Mouse (Mus musculus) naive thymus-derived CD4-positive, alpha-beta T cell, adult 2 months (primary cell): Measurements from ENCODE around the gene Wnt10a.
A peak's percentile ranks its signal among the peaks of the same experiment; 100 is the strongest.
"Not testable (repeated sequence)": the region's sequence is repeated elsewhere in the genome, so short reads cannot be mapped to it uniquely, and the experiment has no call there.

Experiments used
- DNase-seq: peaks from one replicate; pipeline ENCODE4 v3.0.0-alpha.2; 2011; ENCODE audit warnings: low read depth

The Wnt10a gene

DNA sequence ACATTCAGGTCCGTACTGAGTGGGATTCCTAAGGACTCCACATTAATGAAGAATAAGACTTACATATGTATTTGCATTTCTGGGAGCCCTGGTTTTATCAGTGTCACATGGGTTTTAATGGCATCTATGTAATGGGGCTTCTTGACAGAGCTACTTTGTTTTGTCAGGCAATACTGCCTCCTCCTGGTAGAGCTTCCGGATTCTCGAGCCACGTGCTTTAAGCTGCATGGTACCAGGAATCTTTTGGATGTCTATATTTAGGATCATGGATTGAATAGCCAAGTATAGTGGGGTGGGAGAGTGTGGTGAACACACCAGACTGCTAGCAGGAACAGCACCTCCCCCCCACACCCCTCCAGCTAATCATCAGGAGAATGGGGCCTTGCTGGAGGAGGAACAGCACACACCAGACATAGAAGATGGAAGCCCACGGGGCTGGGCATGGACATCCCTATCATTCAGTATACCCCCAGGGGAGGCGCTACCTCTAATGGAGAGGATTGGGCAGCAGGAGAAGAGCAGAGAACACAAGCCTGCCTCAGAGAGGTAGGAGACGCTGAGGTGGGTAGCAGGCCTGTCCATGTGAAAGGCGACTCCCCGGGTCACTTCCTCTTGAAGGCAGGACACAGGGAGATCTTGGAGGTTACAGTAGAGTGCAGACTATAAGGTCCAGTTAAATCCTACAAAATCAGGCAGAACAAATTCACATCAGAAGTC lies 23.8 kb downstream of the Wnt10a start:
- peak; percentile 19 for DNase-seq

DNA sequence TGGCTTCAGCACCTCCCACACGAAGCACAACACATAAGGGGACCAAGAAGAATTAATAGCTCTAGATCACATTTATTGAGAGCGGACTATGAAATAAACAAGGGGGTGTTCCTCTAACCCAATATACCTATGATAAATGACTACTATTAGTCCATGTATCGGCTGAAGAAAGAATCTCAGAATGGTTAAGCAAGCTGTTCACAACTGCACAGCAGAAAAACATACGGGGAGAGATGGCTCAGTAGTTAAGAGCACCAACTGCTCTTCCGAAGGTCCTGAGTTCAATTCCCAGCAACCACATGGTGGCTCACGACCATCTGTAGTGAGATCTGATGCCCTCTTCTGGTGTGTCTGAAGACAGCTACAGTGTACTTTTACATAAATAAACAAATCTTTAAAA lies 24.6 kb downstream of the Wnt10a start:
- not testable (repeated sequence) for DNase-seq

DNA sequence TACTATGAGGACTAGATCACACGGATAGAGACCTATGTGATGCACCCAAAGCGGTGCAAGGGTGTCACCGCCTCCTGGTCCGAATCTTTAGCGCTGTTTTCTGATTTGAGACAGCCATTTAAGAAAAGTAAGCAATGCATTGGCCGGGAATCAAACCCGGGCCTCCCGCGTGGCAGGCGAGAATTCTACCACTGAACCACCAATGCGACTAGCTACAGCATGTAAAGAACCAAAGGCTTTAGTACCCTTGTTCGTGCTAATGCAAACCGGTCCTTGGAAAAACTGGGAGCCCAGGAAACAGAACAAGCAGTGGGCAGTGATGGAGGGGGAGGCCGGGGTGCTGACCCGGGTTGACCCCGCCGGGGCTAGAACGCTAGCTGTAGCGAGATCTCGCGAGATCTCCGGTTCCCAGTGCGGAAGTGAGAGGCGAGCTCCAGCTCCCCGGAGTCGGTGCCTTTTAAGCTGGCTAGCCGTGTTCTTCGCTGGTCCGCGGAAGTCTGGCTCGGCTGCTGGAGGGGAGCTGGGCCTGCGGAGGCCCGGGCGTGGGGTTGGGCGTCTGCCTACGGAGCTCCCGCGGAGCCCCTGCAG lies 25.4 kb downstream of the Wnt10a start:
- peak; percentile 94 for DNase-seq

DNA sequence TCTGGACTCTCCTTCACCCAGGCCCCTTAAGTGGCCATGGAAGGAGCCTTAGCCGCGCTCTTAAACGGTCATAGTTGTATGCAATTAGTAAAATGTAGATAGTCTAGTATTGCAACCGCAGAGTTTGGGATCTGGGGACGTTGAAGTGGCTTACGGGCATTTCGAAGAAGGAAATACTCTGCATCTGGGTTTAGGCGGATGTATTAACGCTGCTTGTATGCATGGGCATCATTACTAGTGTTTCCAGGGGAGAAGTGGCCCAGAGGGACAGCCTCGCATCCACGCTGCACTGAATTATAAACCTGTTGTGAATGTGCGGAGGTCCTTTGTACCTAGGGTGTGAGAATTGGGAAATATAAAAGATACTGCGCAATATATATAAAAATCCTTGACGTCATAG lies 25.9 kb downstream of the Wnt10a start:
- no peak for DNase-seq

DNA sequence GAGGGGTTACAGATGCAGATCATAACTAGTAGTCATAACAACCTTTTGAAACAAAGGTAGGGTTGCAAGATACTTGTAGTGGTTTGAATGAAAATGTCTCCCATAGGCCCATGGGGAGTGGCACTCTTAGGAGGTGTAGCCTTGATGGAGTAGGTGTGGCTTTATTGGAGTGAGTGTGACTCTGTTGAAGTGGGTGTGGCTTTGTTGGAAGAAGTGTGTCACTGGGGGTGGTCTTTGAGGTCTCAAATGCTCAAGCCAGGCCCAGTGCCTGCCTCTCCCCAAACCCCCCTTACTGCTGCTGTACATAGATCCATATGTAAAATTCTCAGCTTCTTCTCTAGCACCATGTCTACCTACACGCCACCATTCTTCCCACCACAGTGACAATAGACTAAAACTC lies 27.2 kb downstream of the Wnt10a start:
- DNase-seq, result no peak

DNA sequence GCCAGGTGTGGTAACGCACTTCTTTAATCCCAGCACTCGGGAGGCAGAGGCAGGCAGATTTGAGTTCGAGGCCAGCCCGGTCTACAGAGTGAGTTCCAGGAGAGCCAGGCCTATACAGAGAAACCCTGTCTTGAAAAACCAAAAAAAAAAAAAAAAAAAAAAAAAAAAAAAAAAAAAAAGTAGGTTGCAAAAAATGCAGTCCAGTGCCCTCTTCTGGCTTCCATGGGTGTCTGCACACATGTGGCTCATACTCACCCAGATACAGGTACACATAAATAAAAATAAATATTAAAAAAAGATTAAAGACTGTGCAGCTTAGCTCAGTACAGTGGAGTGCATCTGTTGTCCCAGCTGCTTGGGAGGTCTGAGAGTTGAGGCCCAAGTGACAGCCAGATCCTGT lies 32.3 kb downstream of the Wnt10a start:
- DNase-seq, result not testable (repeated sequence)

DNA sequence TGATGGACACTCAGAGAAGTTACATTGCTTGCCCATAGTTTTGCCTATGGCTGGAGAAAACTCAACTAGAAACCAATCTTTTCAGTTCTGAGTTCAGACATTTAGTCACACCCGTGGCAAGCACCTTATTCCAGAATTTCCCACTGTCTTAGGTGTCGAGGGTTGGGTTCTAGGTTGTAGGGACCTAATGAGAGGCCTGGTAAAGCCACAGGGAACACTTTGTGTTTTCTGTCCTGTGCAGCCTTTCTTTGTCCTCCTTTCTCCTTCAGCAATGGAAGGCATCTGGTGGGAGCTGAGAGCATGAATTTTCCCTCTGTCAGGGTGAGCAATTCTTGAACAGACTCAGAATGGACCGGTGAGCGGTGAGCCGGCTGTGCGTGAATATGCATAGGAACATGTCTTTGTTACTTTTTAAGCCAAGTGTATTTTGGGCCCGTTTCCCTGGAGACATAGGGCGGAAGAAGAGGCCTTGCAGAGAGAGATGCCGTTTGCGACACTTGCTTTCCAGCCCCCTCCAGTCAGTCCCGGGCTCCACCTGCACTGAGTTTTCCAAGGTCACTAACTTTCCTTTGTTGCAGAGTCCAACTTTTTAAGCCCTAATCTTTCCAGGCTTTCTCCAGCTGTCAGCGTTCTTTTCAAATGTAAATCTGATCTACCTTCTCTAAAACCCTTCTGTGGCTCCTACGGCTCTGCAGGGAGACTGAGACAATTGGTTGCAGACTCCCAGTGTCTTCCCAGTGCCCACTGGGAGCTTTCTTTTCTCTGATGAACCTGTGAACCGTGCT lies 33.4 kb downstream of the Wnt10a start:
- DNase-seq, result no peak

DNA sequence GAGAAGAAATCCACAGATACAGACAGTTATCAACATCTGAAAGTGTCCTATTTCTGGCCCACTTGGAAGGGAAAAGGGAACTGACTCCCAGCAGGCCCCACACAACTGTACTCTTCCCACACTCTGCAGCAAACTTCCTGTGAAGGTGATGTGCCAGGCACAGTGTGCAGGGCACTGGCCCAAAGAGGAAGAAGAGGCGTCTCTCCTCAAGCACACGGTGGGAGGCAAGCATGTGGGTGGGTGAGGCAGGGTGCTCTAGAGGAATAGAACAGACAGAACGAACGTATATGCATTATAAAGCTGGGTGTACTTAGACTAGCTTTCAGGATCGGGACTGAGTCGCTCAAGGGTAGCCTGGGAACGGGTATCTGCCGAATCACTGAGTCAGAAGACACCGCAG lies 38.7 kb downstream of the Wnt10a start:
- DNase-seq, result no peak

DNA sequence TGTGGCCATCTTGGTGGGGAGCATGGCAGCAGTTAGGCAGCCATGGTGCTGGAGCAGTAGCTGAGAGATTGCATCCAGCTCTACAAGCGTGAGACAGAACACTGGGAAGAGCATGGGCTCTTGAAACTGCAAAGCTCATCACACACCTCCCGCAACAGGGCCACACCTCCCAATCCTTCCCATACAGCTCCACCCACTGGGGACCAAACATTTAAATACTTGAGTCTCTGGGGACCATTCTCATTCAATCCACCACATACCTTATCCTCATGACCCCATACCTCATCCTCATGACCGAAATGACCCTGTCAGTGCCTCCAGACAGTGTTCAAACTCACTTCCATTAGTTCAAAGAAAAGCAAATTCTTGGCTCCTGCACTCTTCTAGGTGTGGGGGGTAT lies 41.9 kb downstream of the Wnt10a start:
- no peak for DNase-seq

DNA sequence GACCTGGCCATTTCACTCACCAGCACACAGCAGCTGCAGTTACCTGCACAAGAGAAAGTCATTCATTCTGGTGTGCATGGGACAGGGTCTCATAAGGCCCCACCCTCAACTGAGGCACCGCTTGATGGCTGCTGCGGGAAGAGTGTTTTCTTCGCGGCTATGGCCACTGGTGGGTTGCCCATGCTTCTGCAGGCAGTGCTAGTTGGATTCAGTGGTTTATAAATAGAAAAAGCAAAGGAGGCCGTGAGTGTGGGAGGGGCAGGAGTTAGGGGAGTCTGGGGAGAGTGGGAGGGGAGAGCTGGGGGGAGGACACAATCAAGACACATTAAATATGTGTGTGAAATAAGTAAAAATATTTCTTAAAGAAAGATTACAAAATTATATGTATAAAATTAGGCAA lies 51.8 kb downstream of the Wnt10a start:
- no peak for DNase-seq

DNA sequence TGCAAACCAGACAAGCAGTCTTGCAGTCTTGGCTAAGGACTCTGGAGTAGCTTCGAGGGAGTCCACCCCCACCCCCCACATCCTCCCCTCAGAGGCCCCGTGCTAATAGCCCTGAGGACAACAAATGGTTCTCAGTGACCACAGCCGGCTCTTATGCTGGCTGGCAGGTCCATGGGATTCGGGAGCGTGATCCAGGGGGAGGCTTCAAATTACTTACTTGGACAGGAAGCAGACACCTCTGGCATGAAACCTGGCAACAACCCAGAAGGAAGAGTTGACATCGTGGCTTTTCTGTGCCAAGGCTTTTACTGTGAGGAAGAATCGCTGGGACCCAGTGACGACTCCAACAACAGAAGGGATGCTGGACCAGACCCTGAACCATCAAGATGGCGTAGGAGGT lies 55.0 kb downstream of the Wnt10a start:
- DNase-seq, result no peak

DNA sequence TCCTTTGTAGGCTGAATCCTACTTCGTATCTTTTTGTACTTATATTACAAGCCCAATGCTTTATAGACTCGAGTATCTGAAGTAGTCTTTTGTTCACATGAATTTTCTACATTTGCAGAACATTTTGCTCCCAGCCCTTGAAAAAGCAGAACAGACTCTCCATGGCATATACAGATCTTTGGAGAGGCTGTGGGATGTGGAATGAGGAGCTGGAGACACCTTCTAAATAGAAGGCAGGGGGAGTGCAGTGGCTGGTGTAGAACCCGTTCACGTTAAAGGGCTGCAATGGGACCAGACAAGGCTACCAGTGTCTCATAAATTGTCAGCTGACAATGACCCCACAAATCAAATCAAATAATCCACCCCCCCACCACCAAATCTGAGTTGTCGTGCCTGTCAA lies 57.6 kb downstream of the Wnt10a start:
- no peak for DNase-seq

DNA sequence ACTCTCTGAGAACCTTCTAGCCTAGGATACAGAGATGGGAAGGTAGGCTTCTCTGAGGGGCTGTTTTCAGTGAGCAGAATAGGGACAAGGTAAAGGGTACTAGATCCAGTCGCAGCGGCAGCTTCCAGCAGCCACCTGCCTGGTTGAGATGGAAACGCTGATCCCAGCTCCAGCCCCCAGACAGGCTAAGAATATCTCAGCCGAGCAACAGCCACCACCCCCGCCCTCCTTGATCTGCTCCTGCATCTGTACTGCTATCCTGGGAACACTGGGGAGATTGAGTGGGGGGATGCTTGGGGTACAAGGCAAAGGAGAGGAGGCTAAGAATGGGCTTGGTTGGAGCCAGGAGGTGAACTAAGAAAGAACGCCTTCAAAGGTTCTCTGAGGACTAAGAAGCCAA lies 58.9 kb downstream of the Wnt10a start:
- no peak for DNase-seq

DNA sequence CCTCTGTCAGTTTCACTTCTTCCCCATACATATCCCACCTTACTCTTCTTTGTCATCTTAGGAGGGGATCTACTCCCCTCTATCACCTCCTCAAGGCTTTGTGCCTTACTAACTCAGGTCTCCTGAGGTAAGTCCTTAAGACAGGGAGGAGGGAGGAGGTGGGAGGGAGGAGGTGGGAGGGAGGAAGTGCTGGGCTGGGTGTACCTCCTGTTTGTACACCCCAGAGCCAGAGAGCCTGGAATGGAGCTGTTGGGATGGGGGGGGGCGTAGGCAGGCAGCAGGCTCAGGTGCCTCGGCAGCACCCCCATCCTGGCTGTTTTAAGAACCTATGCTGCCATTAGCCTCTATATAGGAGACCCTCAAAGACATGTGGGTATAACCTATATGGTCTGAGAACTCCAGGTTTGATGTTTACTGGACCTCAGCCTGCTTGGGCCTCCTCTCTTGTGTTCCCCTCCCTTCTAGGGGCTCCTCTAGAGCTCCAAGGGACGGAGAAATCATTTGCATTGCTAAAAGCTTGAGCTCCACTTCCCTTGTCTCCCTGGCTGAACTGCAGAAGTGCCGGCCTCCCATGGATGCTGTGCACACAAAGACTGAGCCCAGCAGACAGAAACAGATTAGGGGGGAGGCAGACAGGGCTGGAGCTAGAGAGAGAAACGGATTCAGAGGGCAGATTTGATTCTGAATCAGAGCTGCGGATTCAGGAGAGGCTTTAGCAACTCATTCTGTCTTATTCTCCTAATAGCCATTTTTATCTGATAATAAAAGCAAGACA lies 59.9 kb downstream of the Wnt10a start:
- no peak for DNase-seq
